Mouse (Mus musculus): ENCODE data around the gene Micall1. TPM values are rescaled to one million over a fixed set of nuclear protein-coding genes. Genes with fewer than 3 reads are reported as not detected.

Gene Micall1
- polyA plus RNA-seq, 1 experiment, result 75.8 TPM

GRCm38 (mm10) chr15:79176905-79177304 is 68.2 kb downstream of the Micall1 start:
- H3K4me3 ChIP-seq (ENCODE audit: control insufficient read depth, low read depth, low read length), result no peak overlapping the region
- H3K27ac ChIP-seq (ENCODE audit: control insufficient read depth, insufficient read depth, low read depth, low read length), result no peak overlapping the region
- no peaks in the 10 kb centered on the region for H3K36me3 ChIP-seq (ENCODE audit: control insufficient read depth, insufficient read depth, low read length)
- no peaks in the 10 kb centered on the region for H3K27me3 ChIP-seq (ENCODE audit: control insufficient read depth, insufficient read depth, low read length)
- no peaks in the 10 kb centered on the region for H3K4me1 ChIP-seq (ENCODE audit: control insufficient read depth, insufficient read depth, low read length)
- no peak for TF ChIP-seq CTCF (IDR thresholded peaks at IDR 0.05; ENCODE audit: control insufficient read depth, insufficient read depth, insufficient replicate concordance, low read depth, low read length)
- TF ChIP-seq POLR2A (IDR thresholded peaks at IDR 0.05; ENCODE audit: control insufficient read depth, low read depth, low read length), result no peak

- no peak overlapping the region for H3K27ac ChIP-seq (ENCODE audit: control insufficient read depth, insufficient read depth, low read depth, low read length)
- no peak overlapping the region for H3K4me3 ChIP-seq (ENCODE audit: control insufficient read depth, low read depth, low read length)
- H3K4me1 ChIP-seq (ENCODE audit: control insufficient read depth, insufficient read depth, low read length), result no peaks in the 10 kb centered on the region
- TF ChIP-seq CTCF (IDR thresholded peaks at IDR 0.05; ENCODE audit: control insufficient read depth, insufficient read depth, insufficient replicate concordance, low read depth, low read length), result no peak
- TF ChIP-seq POLR2A (IDR thresholded peaks at IDR 0.05; ENCODE audit: control insufficient read depth, low read depth, low read length), result no peak
- no peaks in the 10 kb centered on the region for H3K27me3 ChIP-seq (ENCODE audit: control insufficient read depth, insufficient read depth, low read length)
- no peaks in the 10 kb centered on the region for H3K36me3 ChIP-seq (ENCODE audit: control insufficient read depth, insufficient read depth, low read length)
These were observed 76.5 kb downstream of the Micall1 start for GRCm38 (mm10) chr15:79185213-79185612.

Other genes starting within 250 kb of the Micall1 start
- gene Gga1, start 231.7 kb upstream of the Micall1 start, polyA plus RNA-seq (2012; rRNA removed), result 69.9 and 82.1 TPM in 2 replicates
- gene Gm49510, start 209.2 kb upstream of the Micall1 start, polyA plus RNA-seq (2012; rRNA removed), result not detected in 2 replicates
- 3.3 and 3.5 TPM in 2 replicates for gene Sh3bp1, start 209.1 kb upstream of the Micall1 start, polyA plus RNA-seq (2012; rRNA removed)
- 3.6 and 3.8 TPM in 2 replicates for gene Pdxp, start 195.0 kb upstream of the Micall1 start, polyA plus RNA-seq (2012; rRNA removed)
- gene Lgals1, start 182.2 kb upstream of the Micall1 start, polyA plus RNA-seq (2012; rRNA removed), result 92.0 and 106 TPM in 2 replicates
- gene Nol12, start 174.0 kb upstream of the Micall1 start, polyA plus RNA-seq (2012; rRNA removed), result 40.7 and 44.6 TPM in 2 replicates
- gene Triobp, start 161.2 kb upstream of the Micall1 start, polyA plus RNA-seq (2012; rRNA removed), result 19.4 and 22.6 TPM in 2 replicates
- gene H1f0, start 80.4 kb upstream of the Micall1 start, polyA plus RNA-seq (2012; rRNA removed), result 9.7 and 11.5 TPM in 2 replicates
- not detected in 2 replicates for gene Galr3, start 67.0 kb upstream of the Micall1 start, polyA plus RNA-seq (2012; rRNA removed)
- gene Ankrd54, start 46.0 kb upstream of the Micall1 start, polyA plus RNA-seq (2012; rRNA removed), result 292 and 336 TPM in 2 replicates
- gene Eif3l, start 33.7 kb upstream of the Micall1 start, polyA plus RNA-seq (2012; rRNA removed), result 110 and 117 TPM in 2 replicates
- 41.1 and 42.2 TPM in 2 replicates for gene Polr2f, start 32.1 kb downstream of the Micall1 start, polyA plus RNA-seq (2012; rRNA removed)
- 115 and 133 TPM in 2 replicates for gene 1700088E04Rik, start 32.4 kb downstream of the Micall1 start, polyA plus RNA-seq (2012; rRNA removed)
- gene Sox10, start 56.3 kb downstream of the Micall1 start, polyA plus RNA-seq (2012; rRNA removed), result 1.5 and 1.6 TPM in 2 replicates
- 76.8 and 78.4 TPM in 2 replicates for gene Pick1, start 120.3 kb downstream of the Micall1 start, polyA plus RNA-seq (2012; rRNA removed)
- 0.10 and 0.28 TPM in 2 replicates for gene Gm49486, start 120.5 kb downstream of the Micall1 start, polyA plus RNA-seq (2012; rRNA removed)
- gene Slc16a8, start 145.9 kb downstream of the Micall1 start, polyA plus RNA-seq (2012; rRNA removed), result not detected in 2 replicates
- gene Baiap2l2, start 176.6 kb downstream of the Micall1 start, polyA plus RNA-seq (2012; rRNA removed), result 0.67 and 0.94 TPM in 2 replicates
- gene Pla2g6, start 219.5 kb downstream of the Micall1 start, polyA plus RNA-seq (2012; rRNA removed), result 303 and 357 TPM in 2 replicates
- 0.77 and 1.1 TPM in 2 replicates for gene Maff, start 237.7 kb downstream of the Micall1 start, polyA plus RNA-seq (2012; rRNA removed)

Data from testis, adult 2 months (tissue).